Mouse (Mus musculus): ENCODE data around the gene Pde4b. TPM values are rescaled to one million over a fixed set of nuclear protein-coding genes. Genes with fewer than 3 reads are reported as not detected.

The Pde4b gene
- polyA plus RNA-seq, 1 experiment from 2014 or later = 22.5 TPM

GRCm38 (mm10) chr4:102439401-102440118, 352.2 kb downstream of the Pde4b start:
- Histone ChIP-seq H3K4me1 (replicated peaks) (peaks cover 18% of the 10 kb centered on the region), H3K4me3 (no peak overlapping the region), H3K9me3 (replicated peaks) (no peaks in the 10 kb centered on the region), H3K36me3 (no peaks in the 10 kb centered on the region), H3K4me2 (peak overlapping the region; percentile 13; the same call in 1 of the 2 replicates), H3K27me3 (replicated peaks) (no peaks in the 10 kb centered on the region), H3K9ac (no peak overlapping the region), H3K27ac (ENCODE audit: poor library complexity, severe bottlenecking) (peak overlapping the region; percentile 82)
- ATAC-seq (ENCODE audit: insufficient number of reproducible peaks, low FRiP score) = peak; percentile 82
- 37% methylated on average over 5 of the region's 5 CpGs for WGBS

- no peak overlapping the region for H3K4me2 ChIP-seq
- no peak for ATAC-seq (ENCODE audit: insufficient number of reproducible peaks, low FRiP score)
These were observed 352.8 kb downstream of the Pde4b start for GRCm38 (mm10) chr4:102440119-102440481.

GRCm38 (mm10) chr4:102443533-102443932, 356.2 kb downstream of the Pde4b start:
- Histone ChIP-seq H3K36me3 (no peaks in the 10 kb centered on the region), H3K4me1 (replicated peaks) (peaks cover 29% of the 10 kb centered on the region), H3K27ac (ENCODE audit: poor library complexity, severe bottlenecking) (0 out of 2 replicates have a peak overlapping the region, but pooled peaks have one; percentile 1), H3K27me3 (replicated peaks) (no peaks in the 10 kb centered on the region), H3K9me3 (replicated peaks) (no peaks in the 10 kb centered on the region), H3K4me3 (no peak overlapping the region), H3K9ac (no peak overlapping the region), H3K4me2 (no peak overlapping the region)
- 46% methylated on average over 5 of the region's 5 CpGs for WGBS
- no peak for ATAC-seq (ENCODE audit: insufficient number of reproducible peaks, low FRiP score)

More at GRCm38 (mm10) chr4:102440119-102440481, 352.8 kb downstream of the Pde4b start:
- H3K36me3 ChIP-seq = no peaks in the 10 kb centered on the region
- no peaks in the 10 kb centered on the region for H3K27me3 ChIP-seq (replicated peaks)
- WGBS = 30% methylated on average over 4 of the region's 4 CpGs
- peaks cover 20% of the 10 kb centered on the region for H3K4me1 ChIP-seq (replicated peaks)
- H3K4me3 ChIP-seq = no peak overlapping the region
- H3K27ac ChIP-seq (ENCODE audit: poor library complexity, severe bottlenecking) = peak overlapping the region; percentile 82
- no peak overlapping the region for H3K9ac ChIP-seq
- no peaks in the 10 kb centered on the region for H3K9me3 ChIP-seq (replicated peaks)

GRCm38 (mm10) chr4:102444501-102444900, 357.2 kb downstream of the Pde4b start:
- 43% methylated on average over 3 of the region's 3 CpGs for WGBS
- Histone ChIP-seq H3K27me3 (replicated peaks) (no peaks in the 10 kb centered on the region), H3K4me2 (no peak overlapping the region), H3K4me1 (replicated peaks) (peaks cover 26% of the 10 kb centered on the region), H3K9me3 (replicated peaks) (no peaks in the 10 kb centered on the region), H3K36me3 (no peaks in the 10 kb centered on the region), H3K9ac (no peak overlapping the region), H3K27ac (ENCODE audit: poor library complexity, severe bottlenecking) (no peak overlapping the region), H3K4me3 (no peak overlapping the region)
- ATAC-seq (ENCODE audit: insufficient number of reproducible peaks, low FRiP score) = no peak

GRCm38 (mm10) chr4:102446160-102446945, 359.0 kb downstream of the Pde4b start:
- Histone ChIP-seq H3K27me3 (replicated peaks) (no peaks in the 10 kb centered on the region), H3K4me2 (no peak overlapping the region), H3K4me3 (no peak overlapping the region), H3K4me1 (replicated peaks) (peaks cover 20% of the 10 kb centered on the region), H3K27ac (ENCODE audit: poor library complexity, severe bottlenecking) (peak overlapping the region; percentile 71), H3K9me3 (replicated peaks) (no peaks in the 10 kb centered on the region), H3K36me3 (no peaks in the 10 kb centered on the region), H3K9ac (no peak overlapping the region)
- WGBS = 59% methylated on average over 8 of the region's 8 CpGs
- 0 out of 2 replicates have a peak, but pooled peaks have one; percentile 22 for ATAC-seq (ENCODE audit: insufficient number of reproducible peaks, low FRiP score)

GRCm38 (mm10) chr4:102456426-102456825, 369.1 kb downstream of the Pde4b start:
- no peak overlapping the region for H3K9ac ChIP-seq
- H3K9me3 ChIP-seq (replicated peaks) = no peaks in the 10 kb centered on the region
- no peak overlapping the region for H3K4me3 ChIP-seq
- H3K27me3 ChIP-seq (replicated peaks) = no peaks in the 10 kb centered on the region
- no peak overlapping the region for H3K27ac ChIP-seq (ENCODE audit: poor library complexity, severe bottlenecking)
- H3K4me2 ChIP-seq = no peak overlapping the region
- H3K4me1 ChIP-seq (replicated peaks) = peaks cover 3% of the 10 kb centered on the region; the same call in 1 of the 2 replicates
- no peak for ATAC-seq (ENCODE audit: insufficient number of reproducible peaks, low FRiP score)
- H3K36me3 ChIP-seq = no peaks in the 10 kb centered on the region
- 67% methylated on average over 3 of the region's 3 CpGs for WGBS

- 71% methylated on average over 5 of the region's 5 CpGs for WGBS
- no peaks in the 10 kb centered on the region for H3K9me3 ChIP-seq (replicated peaks)
- H3K4me3 ChIP-seq = no peak overlapping the region
- no peaks in the 10 kb centered on the region for H3K27me3 ChIP-seq (replicated peaks)
- H3K27ac ChIP-seq (ENCODE audit: poor library complexity, severe bottlenecking) = no peak overlapping the region
- H3K9ac ChIP-seq = no peak overlapping the region
- no peaks in the 10 kb centered on the region for H3K36me3 ChIP-seq
- no peak for ATAC-seq (ENCODE audit: insufficient number of reproducible peaks, low FRiP score)
- peaks cover 3% of the 10 kb centered on the region; the same call in 1 of the 2 replicates for H3K4me1 ChIP-seq (replicated peaks)
- no peak overlapping the region for H3K4me2 ChIP-seq
These were observed 372.1 kb downstream of the Pde4b start for GRCm38 (mm10) chr4:102459216-102459999.

GRCm38 (mm10) chr4:102478104-102478503, 390.8 kb downstream of the Pde4b start:
- H3K27me3 ChIP-seq (replicated peaks) = no peaks in the 10 kb centered on the region
- no peak overlapping the region for H3K9ac ChIP-seq
- H3K4me1 ChIP-seq (replicated peaks) = peaks cover 17% of the 10 kb centered on the region
- no peak for ATAC-seq (ENCODE audit: insufficient number of reproducible peaks, low FRiP score)
- H3K4me3 ChIP-seq = no peak overlapping the region
- no peaks in the 10 kb centered on the region for H3K36me3 ChIP-seq
- H3K27ac ChIP-seq (ENCODE audit: poor library complexity, severe bottlenecking) = no peak overlapping the region
- WGBS = 54% methylated on average over 3 of the region's 3 CpGs
- H3K9me3 ChIP-seq (replicated peaks) = no peaks in the 10 kb centered on the region
- no peak overlapping the region for H3K4me2 ChIP-seq

- WGBS = 79% methylated on average over 7 of the region's 7 CpGs
- no peaks in the 10 kb centered on the region for H3K36me3 ChIP-seq
- no peaks in the 10 kb centered on the region for H3K9me3 ChIP-seq (replicated peaks)
- no peak overlapping the region for H3K9ac ChIP-seq
- no peak for ATAC-seq (ENCODE audit: insufficient number of reproducible peaks, low FRiP score)
- H3K4me1 ChIP-seq (replicated peaks) = peaks cover 24% of the 10 kb centered on the region
- no peak overlapping the region for H3K27ac ChIP-seq (ENCODE audit: poor library complexity, severe bottlenecking)
- H3K4me3 ChIP-seq = no peak overlapping the region
- no peak overlapping the region for H3K4me2 ChIP-seq
- no peaks in the 10 kb centered on the region for H3K27me3 ChIP-seq (replicated peaks)
These were observed 391.5 kb downstream of the Pde4b start for GRCm38 (mm10) chr4:102478860-102479259.

- H3K4me3 ChIP-seq = no peak overlapping the region
- no peaks in the 10 kb centered on the region for H3K9me3 ChIP-seq (replicated peaks)
- peaks cover 25% of the 10 kb centered on the region for H3K4me1 ChIP-seq (replicated peaks)
- 69% methylated on average over 6 of the region's 6 CpGs for WGBS
- ATAC-seq (ENCODE audit: insufficient number of reproducible peaks, low FRiP score) = 0 out of 2 replicates have a peak, but pooled peaks have one; percentile 42
- H3K9ac ChIP-seq = no peak overlapping the region
- no peak overlapping the region for H3K4me2 ChIP-seq
- no peaks in the 10 kb centered on the region for H3K36me3 ChIP-seq
- no peak overlapping the region for H3K27ac ChIP-seq (ENCODE audit: poor library complexity, severe bottlenecking)
- H3K27me3 ChIP-seq (replicated peaks) = no peaks in the 10 kb centered on the region
These were observed 393.6 kb downstream of the Pde4b start for GRCm38 (mm10) chr4:102480830-102481484.

Measured in heart, embryonic 12.5 days (tissue).